Mouse (Mus musculus): ENCODE data around the gene Olfr923.

DNA sequence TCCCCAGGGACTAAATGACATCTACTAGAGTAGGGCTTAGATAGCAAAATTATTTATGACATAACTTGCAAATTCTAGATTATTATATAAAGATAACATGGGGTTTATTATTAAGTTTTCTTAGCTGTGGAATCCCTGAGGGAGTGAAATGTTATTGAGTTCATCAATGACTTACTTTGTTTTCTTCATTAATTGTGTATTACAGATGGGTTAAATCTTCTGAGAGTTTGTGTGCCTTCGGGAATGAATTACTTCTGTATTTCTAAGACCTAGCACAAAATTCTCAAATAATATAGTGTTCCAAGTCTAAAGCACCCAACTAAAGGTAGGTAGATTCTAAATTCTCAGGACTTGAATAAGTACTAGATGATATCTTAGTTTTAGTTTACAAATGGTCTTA is 17.8 kb downstream of the Olfr923 start, which contains the start of gene Olfr924:
- no peak for TF ChIP-seq POLR2A (IDR thresholded peaks at IDR 0.05; ENCODE audit: insufficient read depth, low read length)
- TF ChIP-seq CTCF (IDR thresholded peaks at IDR 0.05; ENCODE audit: low read depth, low read length), result no peak
- no peak for TF ChIP-seq EP300 (IDR thresholded peaks at IDR 0.05; ENCODE audit: insufficient read depth, low read depth, low read length)
